Mouse (Mus musculus): ENCODE measurements around the gene S100pbp. TPM values are rescaled to one million over a fixed set of nuclear protein-coding genes. Genes with fewer than 3 reads are reported as not detected.
A peak's percentile ranks its signal among the peaks of the same experiment; 100 is the strongest.

The S100pbp gene
- polyA plus RNA-seq, 1 experiment from 2014 or later, result 19.3 TPM

GRCm38 (mm10) chr4:129231594-129232450 is 42.3 kb upstream of the S100pbp start:
- H3K36me3 ChIP-seq (replicated peaks; ENCODE audit: control insufficient read depth, insufficient read depth), result no peaks in the 10 kb centered on the region
- 67% methylated on average over 12 of the region's 12 CpGs for WGBS
- ATAC-seq (ENCODE audit: low FRiP score), result no peak
- H3K4me3 ChIP-seq (replicated peaks; ENCODE audit: low read length), result no peak overlapping the region
- no peak for DNase-seq (ENCODE audit: low spot score)
- no peaks in the 10 kb centered on the region for H3K9me3 ChIP-seq (ENCODE audit: control insufficient read depth, low read length)
- H3K4me2 ChIP-seq (replicated peaks), result no peak overlapping the region
- H3K4me1 ChIP-seq (replicated peaks; ENCODE audit: control insufficient read depth, insufficient read depth, low read length), result peaks cover 18% of the 10 kb centered on the region
- no peak overlapping the region for H3K9ac ChIP-seq
- no peaks in the 10 kb centered on the region for H3K27me3 ChIP-seq (ENCODE audit: control insufficient read depth, insufficient read depth, low read length)
- no peak overlapping the region for H3K27ac ChIP-seq

- Histone ChIP-seq H3K4me1 (replicated peaks; ENCODE audit: control insufficient read depth, insufficient read depth, low read length) (peaks cover 26% of the 10 kb centered on the region), H3K4me2 (replicated peaks) (no peak overlapping the region), H3K9ac (no peak overlapping the region), H3K36me3 (replicated peaks; ENCODE audit: control insufficient read depth, insufficient read depth) (no peaks in the 10 kb centered on the region), H3K27me3 (ENCODE audit: control insufficient read depth, insufficient read depth, low read length) (no peaks in the 10 kb centered on the region), H3K27ac (no peak overlapping the region), H3K4me3 (replicated peaks; ENCODE audit: low read length) (no peak overlapping the region), H3K9me3 (ENCODE audit: control insufficient read depth, low read length) (no peaks in the 10 kb centered on the region)
- 63% methylated on average over 8 of the region's 8 CpGs for WGBS
- no peak for DNase-seq (ENCODE audit: low spot score)
- no peak for ATAC-seq (ENCODE audit: low FRiP score)
Measured at GRCm38 (mm10) chr4:129230926-129231325, 41.4 kb upstream of the S100pbp start.

- Histone ChIP-seq H3K4me1 (replicated peaks; ENCODE audit: control insufficient read depth, insufficient read depth, low read length) (peaks cover 39% of the 10 kb centered on the region), H3K4me3 (replicated peaks; ENCODE audit: low read length) (peak overlapping the region; percentile 58), H3K9me3 (ENCODE audit: control insufficient read depth, low read length) (no peaks in the 10 kb centered on the region), H3K27me3 (ENCODE audit: control insufficient read depth, insufficient read depth, low read length) (no peaks in the 10 kb centered on the region), H3K4me2 (replicated peaks) (peak overlapping the region; percentile 61), H3K36me3 (replicated peaks; ENCODE audit: control insufficient read depth, insufficient read depth) (peaks cover 18% of the 10 kb centered on the region), H3K9ac (peak overlapping the region; percentile 70; the same call in 1 of the 2 replicates), H3K27ac (peak overlapping the region; percentile 81)
- ATAC-seq (ENCODE audit: low FRiP score) (peak; percentile 11; the same call in 1 of the 2 replicates), DNase-seq (ENCODE audit: low spot score) (peak; percentile 60)
- 14% methylated on average over 8 of the region's 8 CpGs for WGBS
Measured at GRCm38 (mm10) chr4:129227985-129228381, 38.5 kb upstream of the S100pbp start.

- DNase-seq (ENCODE audit: low spot score) (no peak), ATAC-seq (ENCODE audit: low FRiP score) (peak; percentile 19; the same call in 1 of the 2 replicates)
- peak overlapping the region; percentile 58 for H3K4me3 ChIP-seq (replicated peaks; ENCODE audit: low read length)
- 6% methylated on average over 22 of the region's 22 CpGs for WGBS
- H3K27ac ChIP-seq, result peak overlapping the region; percentile 81
- peaks cover 39% of the 10 kb centered on the region for H3K4me1 ChIP-seq (replicated peaks; ENCODE audit: control insufficient read depth, insufficient read depth, low read length)
- H3K27me3 ChIP-seq (ENCODE audit: control insufficient read depth, insufficient read depth, low read length), result no peaks in the 10 kb centered on the region
- H3K4me2 ChIP-seq (replicated peaks), result peak overlapping the region; percentile 61
- H3K9ac ChIP-seq, result peak overlapping the region; percentile 70
- H3K9me3 ChIP-seq (ENCODE audit: control insufficient read depth, low read length), result no peaks in the 10 kb centered on the region
- peaks cover 24% of the 10 kb centered on the region for H3K36me3 ChIP-seq (replicated peaks; ENCODE audit: control insufficient read depth, insufficient read depth)
Measured at GRCm38 (mm10) chr4:129227170-129227984, 37.9 kb upstream of the S100pbp start.

GRCm38 (mm10) chr4:129226441-129226963 is 37.0 kb upstream of the S100pbp start:
- H3K9me3 ChIP-seq (ENCODE audit: control insufficient read depth, low read length), result no peaks in the 10 kb centered on the region
- DNase-seq (ENCODE audit: low spot score) (peak; percentile 52), ATAC-seq (ENCODE audit: low FRiP score) (no peak)
- peaks cover 39% of the 10 kb centered on the region for H3K4me1 ChIP-seq (replicated peaks; ENCODE audit: control insufficient read depth, insufficient read depth, low read length)
- H3K9ac ChIP-seq, result peak overlapping the region; percentile 70
- no peaks in the 10 kb centered on the region for H3K27me3 ChIP-seq (ENCODE audit: control insufficient read depth, insufficient read depth, low read length)
- H3K4me2 ChIP-seq (replicated peaks), result peak overlapping the region; percentile 61
- H3K4me3 ChIP-seq (replicated peaks; ENCODE audit: low read length), result peak overlapping the region; percentile 58
- peaks cover 32% of the 10 kb centered on the region for H3K36me3 ChIP-seq (replicated peaks; ENCODE audit: control insufficient read depth, insufficient read depth)
- H3K27ac ChIP-seq, result peak overlapping the region; percentile 81; the same call in 1 of the 2 replicates
- 27% methylated on average over 5 of the region's 5 CpGs for WGBS

- Histone ChIP-seq H3K9me3 (ENCODE audit: control insufficient read depth, low read length) (no peaks in the 10 kb centered on the region), H3K36me3 (replicated peaks; ENCODE audit: control insufficient read depth, insufficient read depth) (peaks cover 43% of the 10 kb centered on the region), H3K9ac (no peak overlapping the region), H3K27ac (no peak overlapping the region), H3K4me2 (replicated peaks) (peak overlapping the region; percentile 61), H3K27me3 (ENCODE audit: control insufficient read depth, insufficient read depth, low read length) (no peaks in the 10 kb centered on the region), H3K4me1 (replicated peaks; ENCODE audit: control insufficient read depth, insufficient read depth, low read length) (peaks cover 39% of the 10 kb centered on the region), H3K4me3 (replicated peaks; ENCODE audit: low read length) (no peak overlapping the region)
- DNase-seq (ENCODE audit: low spot score), result no peak
- no peak for ATAC-seq (ENCODE audit: low FRiP score)
- WGBS, result 93% methylated on average over 12 of the region's 12 CpGs
Measured at GRCm38 (mm10) chr4:129225315-129225714, 35.8 kb upstream of the S100pbp start.

- Histone ChIP-seq H3K4me2 (replicated peaks) (peak overlapping the region; percentile 46), H3K9ac (peak overlapping the region; percentile 32), H3K27ac (no peak overlapping the region), H3K4me1 (replicated peaks; ENCODE audit: control insufficient read depth, insufficient read depth, low read length) (peaks cover 39% of the 10 kb centered on the region), H3K36me3 (replicated peaks; ENCODE audit: control insufficient read depth, insufficient read depth) (peaks cover 60% of the 10 kb centered on the region), H3K9me3 (ENCODE audit: control insufficient read depth, low read length) (no peaks in the 10 kb centered on the region), H3K4me3 (replicated peaks; ENCODE audit: low read length) (peak overlapping the region; percentile 7), H3K27me3 (ENCODE audit: control insufficient read depth, insufficient read depth, low read length) (no peaks in the 10 kb centered on the region)
- 0 out of 2 replicates have a peak, but pooled peaks have one; percentile 29 for ATAC-seq (ENCODE audit: low FRiP score)
- no peak for DNase-seq (ENCODE audit: low spot score)
- 15% methylated on average over 55 of the region's 55 CpGs for WGBS
Measured at GRCm38 (mm10) chr4:129223421-129224281, 34.1 kb upstream of the S100pbp start.

- no peak overlapping the region for H3K4me2 ChIP-seq (replicated peaks)
- peaks cover 74% of the 10 kb centered on the region for H3K36me3 ChIP-seq (replicated peaks; ENCODE audit: control insufficient read depth, insufficient read depth)
- H3K4me1 ChIP-seq (replicated peaks; ENCODE audit: control insufficient read depth, insufficient read depth, low read length), result peaks cover 30% of the 10 kb centered on the region
- DNase-seq (ENCODE audit: low spot score) (no peak), ATAC-seq (ENCODE audit: low FRiP score) (no peak)
- H3K9ac ChIP-seq, result no peak overlapping the region
- WGBS, result 69% methylated on average over 31 of the region's 31 CpGs
- no peak overlapping the region for H3K4me3 ChIP-seq (replicated peaks; ENCODE audit: low read length)
- no peaks in the 10 kb centered on the region for H3K27me3 ChIP-seq (ENCODE audit: control insufficient read depth, insufficient read depth, low read length)
- no peaks in the 10 kb centered on the region for H3K9me3 ChIP-seq (ENCODE audit: control insufficient read depth, low read length)
- H3K27ac ChIP-seq, result no peak overlapping the region
Measured at GRCm38 (mm10) chr4:129222019-129222925, 32.7 kb upstream of the S100pbp start.

Data from hindbrain, embryonic 14.5 days (tissue).